Mouse (Mus musculus) naive thymus-derived CD4-positive, alpha-beta T cell, adult 2 months (primary cell): Measurements from ENCODE around the gene Apobr.

Experiments used
- DNase-seq: peaks from one replicate; pipeline ENCODE4 v3.0.0-alpha.2; 2011; ENCODE audit warnings: low read depth

The Apobr gene

GRCm38 (mm10) chr7:126584506-126584977, at the start of gene Apobr:
Gene Apobr, plus strand, starts transcription at chr7:126584942.
- peak; percentile 61 for DNase-seq

- peak; percentile 20 for DNase-seq
Observed at GRCm38 (mm10) chr7:126535766-126536165, 49.0 kb upstream of the Apobr start.

GRCm38 (mm10) chr7:126536466-126536865, 48.3 kb upstream of the Apobr start:
- DNase-seq, result no peak

GRCm38 (mm10) chr7:126537820-126538585, 46.7 kb upstream of the Apobr start:
- peak; percentile 72 for DNase-seq

GRCm38 (mm10) chr7:126541661-126542060, 43.1 kb upstream of the Apobr start:
- no peak for DNase-seq

GRCm38 (mm10) chr7:126545631-126546030, 39.1 kb upstream of the Apobr start:
- DNase-seq, result no peak

GRCm38 (mm10) chr7:126554796-126555195, 29.9 kb upstream of the Apobr start:
- DNase-seq, result peak; percentile 57

- no peak for DNase-seq
Observed at GRCm38 (mm10) chr7:126556635-126557034, 28.1 kb upstream of the Apobr start.

GRCm38 (mm10) chr7:126565693-126566092, 19.0 kb upstream of the Apobr start:
- DNase-seq, result peak; percentile 42

- DNase-seq, result peak; percentile 91
Observed at GRCm38 (mm10) chr7:126566094-126566765, 18.5 kb upstream of the Apobr start, which contains the start of gene Eif3c. Gene Eif3c, minus strand, starts transcription at chr7:126566411.

- DNase-seq, result peak; percentile 73
Observed at GRCm38 (mm10) chr7:126576946-126577345, 7.8 kb upstream of the Apobr start.

GRCm38 (mm10) chr7:126579172-126579571, 5.6 kb upstream of the Apobr start:
- peak; percentile 65 for DNase-seq

GRCm38 (mm10) chr7:126581661-126582060, 3.1 kb upstream of the Apobr start:
- no peak for DNase-seq

- no peak for DNase-seq
Observed at GRCm38 (mm10) chr7:126582759-126583158, 2.0 kb upstream of the Apobr start.

GRCm38 (mm10) chr7:126583251-126583709, 1.5 kb upstream of the Apobr start:
- DNase-seq, result peak; percentile 93

GRCm38 (mm10) chr7:126583761-126584160, 981 bp upstream of the Apobr start:
- no peak for DNase-seq

- DNase-seq, result no peak
Observed at GRCm38 (mm10) chr7:126585717-126586116, 975 bp downstream of the Apobr start, which contains the start of gene Cln3. Gene Cln3, minus strand, starts transcription at chr7:126585817.

GRCm38 (mm10) chr7:126586839-126587238, 2.1 kb downstream of the Apobr start:
- DNase-seq, result no peak

GRCm38 (mm10) chr7:126587779-126588178, 3.0 kb downstream of the Apobr start:
- no peak for DNase-seq

GRCm38 (mm10) chr7:126594862-126595561, 10.3 kb downstream of the Apobr start, which contains the start of gene Il27:
Gene Il27, minus strand, starts transcription at chr7:126594941.
- DNase-seq, result no peak

- DNase-seq, result no peak
Observed at GRCm38 (mm10) chr7:126595890-126596289, 11.1 kb downstream of the Apobr start.

GRCm38 (mm10) chr7:126596414-126596813, 11.7 kb downstream of the Apobr start:
- DNase-seq, result no peak
